Mouse (Mus musculus): ENCODE results near the gene Grin2b. TPM values are rescaled to one million over a fixed set of nuclear protein-coding genes. Genes with fewer than 3 reads are reported as not detected.
"Not testable (repeated sequence)": the region's sequence is repeated elsewhere in the genome, so short reads cannot be mapped to it uniquely, and the experiment has no call there.

Grin2b gene
- polyA plus RNA-seq, 1 experiment: 17.0 TPM

DNA sequence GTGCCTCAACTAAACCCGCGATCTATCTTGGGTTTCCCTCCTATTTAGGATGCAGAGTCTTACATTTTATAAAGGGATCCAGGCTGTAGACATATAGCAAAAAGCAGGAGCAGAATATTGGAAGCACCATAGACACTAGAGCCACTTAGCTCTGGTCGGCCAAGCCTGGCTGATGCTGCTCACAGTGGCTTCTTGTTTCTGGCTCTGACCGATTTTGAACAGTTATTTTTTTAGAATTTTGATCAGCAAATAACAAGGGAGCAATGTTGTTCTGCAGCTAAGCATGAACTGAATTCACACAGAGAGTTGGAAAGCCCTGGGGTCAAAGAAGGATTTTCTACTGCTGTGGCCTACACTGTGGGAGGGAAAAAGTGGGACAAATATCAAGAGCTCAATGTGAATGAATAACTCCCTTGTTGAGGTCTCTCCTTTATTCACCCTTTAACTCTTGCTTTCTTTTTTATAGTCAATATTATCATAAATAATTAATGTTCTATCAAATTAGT lies 439.0 kb downstream of the Grin2b start:
- TF ChIP-seq CTCF (IDR thresholded peaks at IDR 0.05; ENCODE audit: borderline replicate concordance, extremely low read depth, insufficient read depth, insufficient read length) (no peak), POLR2A (IDR thresholded peaks at IDR 0.05; ENCODE audit: borderline replicate concordance, extremely low read depth, insufficient read depth, insufficient read length, poor library complexity, severe bottlenecking) (no peak)
- no peak for DNase-seq (ENCODE audit: low read depth)

DNA sequence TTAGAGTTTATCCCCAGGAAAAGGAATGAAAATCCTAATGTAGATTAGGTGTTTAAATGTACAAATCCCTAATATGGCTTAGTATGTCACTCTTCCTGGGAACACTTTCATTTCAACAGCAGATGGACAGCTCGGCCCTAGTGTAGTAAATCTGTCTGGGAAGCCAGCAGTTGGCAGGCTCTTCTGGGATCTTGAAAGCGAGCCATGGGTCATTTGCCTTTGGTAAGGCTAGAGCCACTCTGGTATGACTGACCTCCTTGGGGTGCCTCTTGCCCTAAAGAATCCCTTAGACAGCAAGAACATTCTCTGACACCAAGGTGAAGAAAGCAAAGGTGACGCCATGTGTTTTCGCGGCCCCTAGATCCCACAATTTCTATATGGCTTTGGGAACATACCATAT lies 446.2 kb downstream of the Grin2b start:
- no peak for DNase-seq (ENCODE audit: low read depth)
- no peak for TF ChIP-seq CTCF (IDR thresholded peaks at IDR 0.05; ENCODE audit: borderline replicate concordance, extremely low read depth, insufficient read depth, insufficient read length)
- TF ChIP-seq POLR2A (IDR thresholded peaks at IDR 0.05; ENCODE audit: borderline replicate concordance, extremely low read depth, insufficient read depth, insufficient read length, poor library complexity, severe bottlenecking): no peak

DNA sequence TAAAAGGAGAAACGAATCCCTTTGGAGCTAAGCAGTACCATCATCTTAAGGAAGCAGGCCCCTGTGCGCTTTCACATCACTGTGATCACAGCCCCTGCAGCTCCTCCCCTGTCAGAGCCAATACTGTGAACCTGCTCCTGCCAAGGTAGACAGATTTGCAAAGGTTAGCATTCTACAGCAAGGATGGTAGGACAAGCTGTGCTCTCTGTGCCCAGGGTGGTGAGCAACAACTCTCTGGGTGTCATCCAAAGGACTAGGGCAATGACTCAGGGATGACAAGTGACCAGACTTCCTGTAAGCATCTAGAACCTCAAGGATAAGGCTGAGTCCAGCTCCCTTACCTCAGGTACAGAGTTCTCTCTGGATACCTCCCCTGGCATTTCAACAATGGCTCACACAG lies 451.6 kb downstream of the Grin2b start:
- TF ChIP-seq POLR2A (IDR thresholded peaks at IDR 0.05; ENCODE audit: borderline replicate concordance, extremely low read depth, insufficient read depth, insufficient read length, poor library complexity, severe bottlenecking): no peak
- no peak for TF ChIP-seq CTCF (IDR thresholded peaks at IDR 0.05; ENCODE audit: borderline replicate concordance, extremely low read depth, insufficient read depth, insufficient read length)
- DNase-seq (ENCODE audit: low read depth): no peak

DNA sequence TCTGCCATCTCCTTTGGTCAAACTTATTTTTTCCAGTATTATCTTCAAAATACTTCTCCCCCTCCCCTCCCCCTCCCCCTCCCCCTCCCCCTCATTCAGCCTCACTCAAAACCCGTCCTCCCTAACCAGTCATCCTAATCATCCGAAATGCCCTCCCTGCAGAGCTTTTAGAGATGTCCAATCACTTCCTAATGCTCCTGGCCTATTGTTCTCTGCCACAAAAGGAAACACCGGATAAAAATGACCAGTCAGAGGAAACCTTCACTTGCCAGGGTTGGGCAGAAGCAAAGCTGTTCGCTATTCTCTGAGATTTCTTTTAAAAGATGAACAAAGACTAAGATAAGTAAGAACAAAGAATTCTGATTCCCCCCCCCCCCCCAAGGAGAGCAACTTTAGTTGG lies 458.4 kb downstream of the Grin2b start:
- DNase-seq (ENCODE audit: low read depth): no peak
- no peak for TF ChIP-seq CTCF (IDR thresholded peaks at IDR 0.05; ENCODE audit: borderline replicate concordance, extremely low read depth, insufficient read depth, insufficient read length)
- no peak for TF ChIP-seq POLR2A (IDR thresholded peaks at IDR 0.05; ENCODE audit: borderline replicate concordance, extremely low read depth, insufficient read depth, insufficient read length, poor library complexity, severe bottlenecking)

DNA sequence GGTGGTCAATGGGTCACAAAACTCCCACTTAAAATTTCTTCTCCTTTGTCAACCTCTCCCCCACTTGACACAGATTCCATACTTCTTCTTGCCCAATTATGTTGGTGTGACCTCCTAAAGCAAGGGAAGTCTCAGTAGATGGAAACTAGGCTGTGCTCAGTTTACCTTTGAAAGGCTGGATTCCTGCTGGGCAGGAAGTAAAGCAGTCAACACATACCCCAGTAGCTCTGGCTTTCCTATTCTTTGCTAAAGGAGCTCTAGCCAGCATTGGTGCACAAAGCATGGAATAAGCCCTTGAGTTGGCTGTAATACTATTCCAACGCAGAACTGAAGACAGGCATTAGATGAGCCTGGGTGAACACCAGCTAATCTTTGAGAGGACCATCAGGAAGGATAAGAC lies 459.1 kb downstream of the Grin2b start:
- DNase-seq (ENCODE audit: low read depth): no peak
- TF ChIP-seq POLR2A (IDR thresholded peaks at IDR 0.05; ENCODE audit: borderline replicate concordance, extremely low read depth, insufficient read depth, insufficient read length, poor library complexity, severe bottlenecking) (no peak), CTCF (IDR thresholded peaks at IDR 0.05; ENCODE audit: borderline replicate concordance, extremely low read depth, insufficient read depth, insufficient read length) (no peak)

DNA sequence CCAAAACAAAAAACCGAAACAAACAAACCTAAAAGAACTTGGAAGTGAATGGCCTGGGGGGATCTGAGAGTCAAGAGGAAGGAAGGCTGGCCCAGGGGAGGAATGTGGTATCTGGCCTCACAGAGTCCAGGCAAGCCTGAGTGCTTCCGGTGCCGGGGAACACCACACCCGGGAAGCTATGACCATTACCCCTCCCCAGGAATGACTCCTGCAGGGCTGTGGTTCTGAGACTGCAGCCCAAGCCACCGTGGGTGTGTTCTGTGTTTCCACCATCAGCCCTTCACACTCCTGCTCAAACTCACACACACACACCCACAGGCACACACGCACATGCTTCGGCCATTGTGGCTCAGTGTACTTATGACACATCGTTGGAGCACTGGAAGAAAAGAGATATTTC lies 459.6 kb downstream of the Grin2b start:
- no peak for DNase-seq (ENCODE audit: low read depth)
- TF ChIP-seq CTCF (IDR thresholded peaks at IDR 0.05; ENCODE audit: borderline replicate concordance, extremely low read depth, insufficient read depth, insufficient read length) (no peak), POLR2A (IDR thresholded peaks at IDR 0.05; ENCODE audit: borderline replicate concordance, extremely low read depth, insufficient read depth, insufficient read length, poor library complexity, severe bottlenecking) (no peak)

DNA sequence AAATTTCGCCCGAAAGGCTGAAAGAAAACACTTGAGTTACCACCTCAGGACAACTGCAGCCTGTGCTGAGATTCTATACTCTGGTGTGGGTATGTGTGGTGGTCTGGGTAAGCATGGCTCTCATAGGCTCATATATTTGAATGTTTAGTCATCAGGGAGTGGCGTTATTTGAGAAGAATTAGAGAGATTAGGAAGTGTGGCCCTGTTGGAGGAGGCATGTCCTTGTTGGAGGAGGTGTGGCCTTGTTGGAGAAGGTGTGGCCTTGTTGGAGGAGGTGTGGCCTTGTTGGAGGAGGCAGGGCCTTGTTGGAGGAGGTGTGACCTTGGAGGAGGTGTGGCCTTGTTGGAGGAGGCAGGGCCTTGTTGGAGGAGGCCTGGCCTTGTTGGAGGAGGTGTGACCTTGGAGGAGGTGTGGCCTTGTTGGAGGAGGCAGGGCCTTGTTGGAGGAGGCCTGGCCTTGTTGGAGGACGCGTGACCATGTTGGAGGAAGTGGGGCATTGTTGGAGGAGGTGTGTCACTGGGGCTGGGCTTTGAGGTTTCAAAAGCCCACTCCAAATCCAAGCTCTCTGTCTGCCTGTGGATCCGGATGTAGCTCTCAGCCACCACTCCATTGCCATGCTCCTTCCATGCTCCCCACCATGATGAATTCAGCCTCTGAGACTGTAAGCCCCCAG lies 466.3 kb downstream of the Grin2b start:
- not testable (repeated sequence) for DNase-seq (ENCODE audit: low read depth)

DNA sequence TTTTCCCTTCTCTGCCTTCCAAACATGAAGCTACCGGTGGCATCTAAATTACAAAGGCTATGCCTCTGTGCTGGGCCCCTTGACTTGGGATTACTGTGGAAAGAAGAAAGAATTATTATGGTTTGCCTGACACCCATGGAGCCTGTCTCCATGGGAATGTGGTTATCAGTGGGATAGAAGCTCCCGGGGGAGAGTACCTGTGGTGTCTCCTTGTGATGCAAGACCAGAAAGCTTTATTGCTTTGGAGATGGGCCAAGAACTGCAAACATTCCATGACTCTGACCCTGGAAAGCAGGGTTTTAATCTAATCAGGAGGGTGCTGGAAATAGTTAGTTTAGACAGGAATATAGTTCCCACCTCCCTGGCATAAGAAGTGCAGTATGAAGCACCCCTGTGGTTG lies 469.7 kb downstream of the Grin2b start:
- TF ChIP-seq CTCF (IDR thresholded peaks at IDR 0.05; ENCODE audit: borderline replicate concordance, extremely low read depth, insufficient read depth, insufficient read length): no peak
- no peak for TF ChIP-seq POLR2A (IDR thresholded peaks at IDR 0.05; ENCODE audit: borderline replicate concordance, extremely low read depth, insufficient read depth, insufficient read length, poor library complexity, severe bottlenecking)
- DNase-seq (ENCODE audit: low read depth): no peak

DNA sequence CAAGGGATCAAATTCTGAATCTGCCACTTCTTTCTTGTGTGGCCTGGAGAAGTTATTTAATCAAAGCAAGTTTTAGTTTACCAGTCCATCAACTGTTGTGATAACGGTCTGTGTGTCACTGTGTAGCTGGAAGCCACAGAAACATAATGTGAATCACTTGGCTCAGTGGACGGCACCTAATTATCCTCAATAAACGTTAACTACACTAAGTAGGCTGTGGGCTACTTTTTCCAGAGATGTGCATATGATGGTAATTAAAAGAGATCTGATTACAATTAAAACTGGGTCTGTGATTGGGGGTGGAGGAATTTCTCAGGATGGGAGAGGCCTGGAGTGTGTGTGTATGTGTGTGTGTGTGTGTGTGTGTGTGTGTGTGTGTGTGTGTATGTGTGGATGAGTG lies 471.9 kb downstream of the Grin2b start:
- DNase-seq (ENCODE audit: low read depth): peak; percentile 17
- TF ChIP-seq CTCF (IDR thresholded peaks at IDR 0.05; ENCODE audit: borderline replicate concordance, extremely low read depth, insufficient read depth, insufficient read length): no peak
- no peak for TF ChIP-seq POLR2A (IDR thresholded peaks at IDR 0.05; ENCODE audit: borderline replicate concordance, extremely low read depth, insufficient read depth, insufficient read length, poor library complexity, severe bottlenecking)

DNA sequence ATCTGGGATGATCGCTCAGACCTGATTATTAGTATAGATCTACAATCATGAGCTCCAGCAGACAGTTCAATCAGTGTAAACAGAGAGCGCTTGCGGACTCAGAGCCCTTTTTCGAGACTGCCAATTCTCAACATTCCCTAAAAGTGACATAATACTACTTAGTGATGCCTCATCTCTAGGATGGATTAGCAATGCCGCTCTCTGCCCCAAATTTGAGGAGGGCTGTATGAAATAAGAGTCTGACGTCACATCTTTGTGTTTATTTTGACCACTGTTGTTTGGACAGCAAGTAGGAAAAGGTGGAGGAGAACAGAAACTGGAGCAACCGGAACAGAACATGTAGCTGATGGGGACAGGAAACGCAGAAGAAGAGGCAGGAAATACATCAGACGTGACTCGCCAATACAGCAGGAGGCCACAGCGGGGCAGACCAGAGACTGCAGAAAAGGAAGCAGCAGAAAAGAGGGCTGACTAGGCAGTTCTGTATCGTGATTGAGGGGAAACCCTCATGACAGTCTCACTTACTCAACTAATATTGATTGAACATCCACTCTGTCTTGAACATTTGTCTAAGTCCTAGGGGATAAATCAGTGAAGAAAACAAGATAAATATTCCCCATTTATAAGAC lies 472.5 kb downstream of the Grin2b start:
- TF ChIP-seq POLR2A (IDR thresholded peaks at IDR 0.05; ENCODE audit: borderline replicate concordance, extremely low read depth, insufficient read depth, insufficient read length, poor library complexity, severe bottlenecking): no peak
- TF ChIP-seq CTCF (IDR thresholded peaks at IDR 0.05; ENCODE audit: borderline replicate concordance, extremely low read depth, insufficient read depth, insufficient read length): no peak
- DNase-seq (ENCODE audit: low read depth): no peak

DNA sequence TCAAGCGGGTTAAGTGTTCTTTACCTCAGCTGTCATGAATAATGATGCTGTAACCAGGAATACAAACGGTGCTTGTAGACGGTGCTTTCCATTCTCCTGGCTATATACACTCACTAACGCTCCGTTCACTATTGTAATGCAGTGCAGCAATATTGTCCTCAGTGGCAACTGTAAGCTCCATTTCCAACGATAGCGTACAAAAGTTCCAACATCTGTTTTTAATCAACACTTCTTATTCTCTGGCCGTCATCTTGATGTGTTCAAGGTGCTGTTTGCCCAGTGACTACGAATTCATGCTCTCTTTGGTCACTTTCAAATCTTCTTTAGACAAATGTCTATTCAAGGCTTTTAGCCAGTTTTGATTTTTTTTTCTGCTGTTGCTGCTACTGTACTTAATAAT lies 480.8 kb downstream of the Grin2b start:
- DNase-seq (ENCODE audit: low read depth): no peak

DNA sequence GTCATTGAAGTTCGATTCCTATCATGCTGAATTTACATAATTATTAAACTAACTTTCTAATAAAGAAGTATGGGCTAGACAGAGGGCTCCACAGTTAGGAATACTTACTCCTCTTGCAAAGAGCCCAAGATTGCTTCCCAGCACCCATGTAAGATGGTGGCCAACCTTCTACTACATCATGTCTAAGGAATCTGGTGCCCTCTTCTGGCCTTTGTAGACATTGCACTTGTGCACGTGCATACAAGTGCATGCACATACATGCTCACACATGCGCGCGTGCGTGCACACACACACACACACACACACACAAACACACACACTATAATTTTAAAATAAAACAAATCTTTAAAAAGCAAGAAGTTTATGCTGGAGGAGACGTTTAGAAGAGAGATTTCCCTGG lies 481.8 kb downstream of the Grin2b start:
- DNase-seq (ENCODE audit: low read depth): no peak
- TF ChIP-seq CTCF (IDR thresholded peaks at IDR 0.05; ENCODE audit: borderline replicate concordance, extremely low read depth, insufficient read depth, insufficient read length) (0 out of 2 replicates have a peak, but pooled peaks have one; percentile 6), POLR2A (IDR thresholded peaks at IDR 0.05; ENCODE audit: borderline replicate concordance, extremely low read depth, insufficient read depth, insufficient read length, poor library complexity, severe bottlenecking) (no peak)

More for the DNA sequence above, 480.8 kb downstream of the Grin2b start:
- TF ChIP-seq POLR2A (IDR thresholded peaks at IDR 0.05; ENCODE audit: borderline replicate concordance, extremely low read depth, insufficient read depth, insufficient read length, poor library complexity, severe bottlenecking) (no peak), CTCF (IDR thresholded peaks at IDR 0.05; ENCODE audit: borderline replicate concordance, extremely low read depth, insufficient read depth, insufficient read length) (no peak)

Data from brain, embryonic 14.5 days (tissue).